Mouse (Mus musculus): Measurements from ENCODE around the gene C130074G19Rik.

The C130074G19Rik gene

GRCm38 (mm10) chr1:184882281-184883268, at the start of gene C130074G19Rik:
TSS of gene C130074G19Rik (minus strand) at chr1:184883218.
- DNase-seq (ENCODE audit: low read depth, low spot score), result peak; percentile 43

GRCm38 (mm10) chr1:184931097-184931496, 48.1 kb upstream of the C130074G19Rik start:
- DNase-seq (ENCODE audit: low read depth, low spot score), result no peak

- DNase-seq (ENCODE audit: low read depth, low spot score), result no peak
These were observed 45.4 kb upstream of the C130074G19Rik start for GRCm38 (mm10) chr1:184928382-184928781.

GRCm38 (mm10) chr1:184927911-184928310, 44.9 kb upstream of the C130074G19Rik start:
- no peak for DNase-seq (ENCODE audit: low read depth, low spot score)

- no peak for DNase-seq (ENCODE audit: low read depth, low spot score)
These were observed 39.8 kb upstream of the C130074G19Rik start for GRCm38 (mm10) chr1:184922824-184923223.

- DNase-seq (ENCODE audit: low read depth, low spot score), result no peak
These were observed 37.0 kb upstream of the C130074G19Rik start for GRCm38 (mm10) chr1:184920057-184920456.

GRCm38 (mm10) chr1:184918227-184918888, 35.3 kb upstream of the C130074G19Rik start:
- peak; percentile 27 for DNase-seq (ENCODE audit: low read depth, low spot score)

- DNase-seq (ENCODE audit: low read depth, low spot score), result no peak
These were observed 29.3 kb upstream of the C130074G19Rik start for GRCm38 (mm10) chr1:184912336-184912735.

GRCm38 (mm10) chr1:184911861-184912260, 28.8 kb upstream of the C130074G19Rik start:
- DNase-seq (ENCODE audit: low read depth, low spot score), result no peak

- DNase-seq (ENCODE audit: low read depth, low spot score), result no peak
These were observed 25.5 kb upstream of the C130074G19Rik start for GRCm38 (mm10) chr1:184908558-184908957.

GRCm38 (mm10) chr1:184905904-184906745, 23.1 kb upstream of the C130074G19Rik start:
- no peak for DNase-seq (ENCODE audit: low read depth, low spot score)

- DNase-seq (ENCODE audit: low read depth, low spot score), result no peak
These were observed 22.4 kb upstream of the C130074G19Rik start for GRCm38 (mm10) chr1:184905371-184905770.

GRCm38 (mm10) chr1:184903697-184904096, 20.7 kb upstream of the C130074G19Rik start:
- no peak for DNase-seq (ENCODE audit: low read depth, low spot score)

GRCm38 (mm10) chr1:184902886-184903285, 19.9 kb upstream of the C130074G19Rik start:
- DNase-seq (ENCODE audit: low read depth, low spot score), result no peak

- DNase-seq (ENCODE audit: low read depth, low spot score), result no peak
These were observed 14.3 kb upstream of the C130074G19Rik start for GRCm38 (mm10) chr1:184897350-184897749.

GRCm38 (mm10) chr1:184891998-184892397, 9.0 kb upstream of the C130074G19Rik start:
- no peak for DNase-seq (ENCODE audit: low read depth, low spot score)

GRCm38 (mm10) chr1:184889454-184889853, 6.4 kb upstream of the C130074G19Rik start:
- DNase-seq (ENCODE audit: low read depth, low spot score), result no peak

- DNase-seq (ENCODE audit: low read depth, low spot score), result no peak
These were observed 3.1 kb upstream of the C130074G19Rik start for GRCm38 (mm10) chr1:184886160-184886559.

- DNase-seq (ENCODE audit: low read depth, low spot score), result no peak
These were observed 1.2 kb downstream of the C130074G19Rik start for GRCm38 (mm10) chr1:184881861-184882260.

GRCm38 (mm10) chr1:184881211-184881610, 1.8 kb downstream of the C130074G19Rik start:
- no peak for DNase-seq (ENCODE audit: low read depth, low spot score)

- DNase-seq (ENCODE audit: low read depth, low spot score), result no peak
These were observed 4.2 kb downstream of the C130074G19Rik start for GRCm38 (mm10) chr1:184878860-184879259.

- DNase-seq (ENCODE audit: low read depth, low spot score), result no peak
These were observed 5.7 kb downstream of the C130074G19Rik start for GRCm38 (mm10) chr1:184877306-184877705.

Measured in forelimb bud, embryonic 11.5 days (tissue).